Mouse (Mus musculus) myocyte (in vitro differentiated cells): ENCODE measurements around the gene Golm1.

Source experiments
- CEBPB ChIP-seq: IDR thresholded peaks from 2 replicates; pipeline ENCODE4 v1.6.1; 2011; ENCODE audit warnings: mild to moderate bottlenecking, moderate library complexity; ENCODE audit not compliant: poor library complexity, insufficient read depth, severe bottlenecking
- E2F4 ChIP-seq: IDR thresholded peaks from one replicate; pipeline ENCODE4 v1.6.1; 2011; ENCODE audit warnings: mild to moderate bottlenecking, control low read depth, moderate library complexity; ENCODE audit not compliant: insufficient read depth
- POLR2A ChIP-seq: IDR thresholded peaks from one replicate; pipeline ENCODE4 v1.6.1; 2011; ENCODE audit warnings: low read depth, mild to moderate bottlenecking, control low read depth, moderate library complexity; ENCODE audit not compliant: insufficient read length
- POLR2AphosphoS2 ChIP-seq: IDR thresholded peaks from one replicate; pipeline ENCODE4 v1.6.1; 2011; ENCODE audit warnings: low read depth, control low read depth; ENCODE audit not compliant: insufficient read length
- USF1 ChIP-seq: IDR thresholded peaks from one replicate; pipeline ENCODE4 v1.6.1; 2011; ENCODE audit warnings: low read depth, mild to moderate bottlenecking, control low read depth, moderate library complexity

- TF ChIP-seq POLR2A (no peak), E2F4 (no peak), CEBPB (no peak), USF1 (no peak), POLR2AphosphoS2 (no peak)
Measured at GRCm38 (mm10) chr13:59668501-59669093, 7.0 kb downstream of the Golm1 start.
